Comparison of ENCODE assay signal across 10 mouse cellular contexts in the genomic region with DNA sequence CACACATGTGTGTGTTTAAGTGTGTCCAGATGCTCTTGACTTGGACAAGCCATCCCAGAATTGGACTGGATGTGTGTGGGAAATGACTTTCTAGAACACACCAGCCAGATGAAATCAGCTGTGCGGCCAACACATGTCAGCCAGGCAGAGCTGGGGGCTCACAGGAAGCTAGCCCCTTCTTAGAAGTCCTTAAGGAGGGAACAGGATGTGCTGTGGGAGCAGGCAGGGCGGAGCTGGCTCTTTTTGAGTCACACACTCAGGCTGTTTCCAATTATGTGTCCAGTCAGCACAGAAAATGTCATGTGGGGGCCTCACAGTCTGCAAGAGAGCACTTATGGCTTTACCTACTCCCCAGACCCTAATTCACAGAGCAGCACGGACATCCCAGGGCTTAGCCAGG. TPM values are rescaled to one million over a fixed set of nuclear protein-coding genes. Genes with fewer than 3 reads are reported as not detected.
A peak's percentile ranks its signal among the peaks of the same experiment; 100 is the strongest.
DNase-seq lines count a peak whose midpoint lies in the region; ATAC-seq and TF ChIP-seq lines count a peak whose summit lies in the region.
"Had no signal": no experiment of that assay in that cellular context is flagged by ENCODE, and none has a peak within 500 bp of the region (broad histone marks: within the 10 kb centered on the region; RNA-seq: fewer than 3 reads in every experiment).

No protein-coding gene starts in this region.

- no peak for TF ChIP-seq CTCF in liver, postnatal 0 days (IDR thresholded peaks at IDR 0.05; ENCODE audit: low read depth)

- no peaks in the 10 kb centered on the region for H3K36me3 ChIP-seq in liver, postnatal 0 days (replicated peaks; ENCODE audit: insufficient read depth, low read length)
- H3K36me3 ChIP-seq in liver, embryonic 11.5 days (ENCODE audit: control insufficient read depth, insufficient read depth, low read length), result no peaks in the 10 kb centered on the region
- H3K36me3 ChIP-seq in heart, embryonic 15.5 days, result no peaks in the 10 kb centered on the region
- no peaks in the 10 kb centered on the region for H3K36me3 ChIP-seq in stomach, embryonic 14.5 days (ENCODE audit: control insufficient read depth, insufficient read depth, low read length)
- no peaks in the 10 kb centered on the region for H3K36me3 ChIP-seq in hindbrain, embryonic 11.5 days (ENCODE audit: control insufficient read depth, insufficient read depth, low read length)

- no peak overlapping the region for H3K9ac ChIP-seq in liver, postnatal 0 days (replicated peaks)
- H3K9ac ChIP-seq in liver, embryonic 11.5 days (ENCODE audit: low read depth, low read length), result no peak overlapping the region
- no peak overlapping the region for H3K9ac ChIP-seq in heart, embryonic 15.5 days
- H3K9ac ChIP-seq in stomach, embryonic 14.5 days (replicated peaks; ENCODE audit: low read depth, low read length), result no peak overlapping the region
- no peak overlapping the region for H3K9ac ChIP-seq in hindbrain, embryonic 11.5 days (ENCODE audit: low read depth, low read length)

- no peak for ATAC-seq in liver, postnatal 0 days
- ATAC-seq in liver, embryonic 11.5 days (replicated peaks; ENCODE audit: low FRiP score), result no peak
- ATAC-seq in heart, embryonic 15.5 days (replicated peaks; ENCODE audit: insufficient number of reproducible peaks, insufficient read depth, low FRiP score, low read depth), result peak; percentile 51; the same call in 1 of the 2 replicates
- no peak for ATAC-seq in stomach, embryonic 14.5 days (ENCODE audit: insufficient number of reproducible peaks, insufficient read depth, low FRiP score, low read depth)
- no peak for ATAC-seq in hindbrain, embryonic 11.5 days (ENCODE audit: low FRiP score)
- ATAC-seq: midbrain, embryonic 16.5 days had no signal

- H3K9me3 ChIP-seq in liver, postnatal 0 days (ENCODE audit: low read length), result no peaks in the 10 kb centered on the region
- H3K9me3 ChIP-seq in liver, embryonic 11.5 days (ENCODE audit: control insufficient read depth, low read length), result no peaks in the 10 kb centered on the region
- no peaks in the 10 kb centered on the region for H3K9me3 ChIP-seq in heart, embryonic 15.5 days (replicated peaks)
- H3K9me3 ChIP-seq in stomach, embryonic 14.5 days (ENCODE audit: control insufficient read depth, low read depth, low read length), result no peaks in the 10 kb centered on the region
- H3K9me3 ChIP-seq in hindbrain, embryonic 11.5 days (ENCODE audit: control insufficient read depth, low read length), result no peaks in the 10 kb centered on the region

- H3K4me2 ChIP-seq in liver, postnatal 0 days (ENCODE audit: low read depth, low read length), result no peak overlapping the region
- no peak overlapping the region for H3K4me2 ChIP-seq in liver, embryonic 11.5 days
- no peak overlapping the region for H3K4me2 ChIP-seq in heart, embryonic 15.5 days
- H3K4me2 ChIP-seq in stomach, embryonic 14.5 days (replicated peaks; ENCODE audit: low read depth, low read length), result no peak overlapping the region
- no peak overlapping the region for H3K4me2 ChIP-seq in hindbrain, embryonic 11.5 days (replicated peaks; ENCODE audit: low read depth, low read length)

- intact Hi-C loops in left cerebral cortex, postnatal 14 days (cut with DNase I), result no loop called here

- H3K27me3 ChIP-seq in liver, postnatal 0 days (ENCODE audit: insufficient read depth, low read length), result no peaks in the 10 kb centered on the region
- H3K27me3 ChIP-seq in liver, embryonic 11.5 days (replicated peaks; ENCODE audit: control insufficient read depth, insufficient read depth, low read length), result no peaks in the 10 kb centered on the region
- no peaks in the 10 kb centered on the region for H3K27me3 ChIP-seq in heart, embryonic 15.5 days
- H3K27me3 ChIP-seq in stomach, embryonic 14.5 days (ENCODE audit: control insufficient read depth, insufficient read depth, low read length), result no peaks in the 10 kb centered on the region
- no peaks in the 10 kb centered on the region for H3K27me3 ChIP-seq in hindbrain, embryonic 11.5 days (ENCODE audit: control insufficient read depth, insufficient read depth, low read length)

- H3K4me3 ChIP-seq in liver, postnatal 0 days (ENCODE audit: low read depth, low read length), result no peak overlapping the region
- H3K4me3 ChIP-seq in liver, embryonic 11.5 days (ENCODE audit: low read depth, low read length), result no peak overlapping the region
- H3K4me3 ChIP-seq in heart, embryonic 15.5 days, result no peak overlapping the region
- H3K4me3 ChIP-seq in stomach, embryonic 14.5 days (ENCODE audit: low read depth, low read length), result no peak overlapping the region
- H3K4me3 ChIP-seq in hindbrain, embryonic 11.5 days (ENCODE audit: low read depth, low read length), result no peak overlapping the region

- no peak for DNase-seq in liver, postnatal 0 days
- no peak for DNase-seq in liver, embryonic 11.5 days (ENCODE audit: low spot score)
- DNase-seq in kidney, postnatal 14 days, result peak; percentile 70
- DNase-seq in adipocyte (ENCODE audit: low spot score), result no peak
- no peak for DNase-seq in left cerebral cortex, postnatal 14 days (ENCODE audit: low spot score in 2 of 2)
- DNase-seq in hindbrain, embryonic 11.5 days (ENCODE audit: low spot score), result no peak
- DNase-seq: right cerebral cortex, postnatal 14 days had no signal

- 48% methylated on average over 3 of the region's 3 CpGs for WGBS in liver, postnatal 0 days (ENCODE audit: insufficient replicate concordance)
- 40% methylated on average over 3 of the region's 3 CpGs for WGBS in liver, embryonic 11.5 days
- 63% methylated on average over 3 of the region's 3 CpGs for WGBS in heart, embryonic 15.5 days
- 63% methylated on average over 3 of the region's 3 CpGs for WGBS in stomach, embryonic 14.5 days
- WGBS in hindbrain, embryonic 11.5 days, result 63% methylated on average over 3 of the region's 3 CpGs

- H3K4me1 ChIP-seq in liver, postnatal 0 days (ENCODE audit: insufficient read depth), result no peaks in the 10 kb centered on the region
- H3K4me1 ChIP-seq in liver, embryonic 11.5 days (replicated peaks; ENCODE audit: control insufficient read depth, insufficient read depth, low read length), result no peaks in the 10 kb centered on the region
- H3K4me1 ChIP-seq in heart, embryonic 15.5 days (replicated peaks), result peaks cover 26% of the 10 kb centered on the region
- peaks cover 18% of the 10 kb centered on the region for H3K4me1 ChIP-seq in stomach, embryonic 14.5 days (ENCODE audit: control insufficient read depth, insufficient read depth, low read length)
- H3K4me1 ChIP-seq in hindbrain, embryonic 11.5 days (replicated peaks; ENCODE audit: control insufficient read depth, insufficient read depth, low read length), result no peaks in the 10 kb centered on the region

- no peak overlapping the region for H3K27ac ChIP-seq in liver, postnatal 0 days (ENCODE audit: low read depth)
- no peak overlapping the region for H3K27ac ChIP-seq in liver, embryonic 11.5 days (ENCODE audit: low read depth, low read length)
- H3K27ac ChIP-seq in heart, embryonic 15.5 days, result peak overlapping the region; percentile 32; the same call in 1 of the 2 replicates
- peak overlapping the region; percentile 68; the same call in 1 of the 2 replicates for H3K27ac ChIP-seq in stomach, embryonic 14.5 days (ENCODE audit: low read length)
- no peak overlapping the region for H3K27ac ChIP-seq in hindbrain, embryonic 11.5 days (ENCODE audit: low read depth, low read length)

- peak; percentile 17; the same call in 1 of the 2 replicates for TF ChIP-seq EP300 in liver, postnatal 0 days (IDR thresholded peaks at IDR 0.05; ENCODE audit: low read depth)

RNA-seq across cellular contexts. Expression of a gene that starts 12.6 kb away (rescaled TPM):
- 5.9 and 6.2 TPM in 2 replicates for polyA plus RNA-seq in liver, postnatal 0 days (2015; fragmentation: Nextera tagmentation; extraction: Ambion mirVana)
- 16.1 and 18.2 TPM in 2 replicates for polyA plus RNA-seq in liver, embryonic 11.5 days (2014; fragmentation: Nextera tagmentation; extraction: Ambion mirVana)
- 90.2 and 125 TPM in 2 replicates for polyA plus RNA-seq in heart, embryonic 15.5 days (2015; fragmentation: Nextera tagmentation; extraction: Ambion mirVana)
- polyA plus RNA-seq in stomach, embryonic 14.5 days (2014; fragmentation: Nextera tagmentation; extraction: Ambion mirVana), result 148 and 176 TPM in 2 replicates
- 10 to 100 TPM; 15.6 to 16.4 TPM for total RNA-seq in left cerebral cortex, postnatal 14 days (2021)
- polyA plus RNA-seq in hindbrain, embryonic 11.5 days (2014; fragmentation: Nextera tagmentation; extraction: Ambion mirVana), result 12.6 and 13.3 TPM in 2 replicates

Comparison
In these comparisons a context has a peak if more than half of its experiments do, and no peak if none do; other contexts are left out.
1. H3K27ac ChIP-seq: peak in heart, embryonic 15.5 days (single experiment) and stomach, embryonic 14.5 days (single experiment); none in liver, postnatal 0 days (single experiment), liver, embryonic 11.5 days (single experiment) and hindbrain, embryonic 11.5 days (single experiment).